8 mouse cellular contexts compared by ENCODE assay signal in genomic region chr9:43104873-43105663, GRCm38 (mm10). TPM values are rescaled to one million over a fixed set of nuclear protein-coding genes. Genes with fewer than 3 reads are reported as not detected.
A peak's percentile ranks its signal among the peaks of the same experiment; 100 is the strongest.
DNase-seq lines count a peak whose midpoint lies in the region; ATAC-seq and TF ChIP-seq lines count a peak whose summit lies in the region.

No protein-coding gene starts in this region.

- DNase-seq in cerebellum, adult 11 months: peak; percentile 48
- DNase-seq in CD8-positive naive resting alpha-beta T cell, adult 2 months (ENCODE audit: low read depth in 2 of 2, low spot score in 2 of 2): peak; percentile 12 to 13
- peak; percentile 72 for DNase-seq in cerebellum, adult 11-12 months
- peak; percentile 54 for DNase-seq in forebrain, postnatal 0 days
- peak; percentile 59 for DNase-seq in induced T-regulatory cell, adult 2 months (ENCODE audit: low read depth)
- peak; percentile 39 for DNase-seq in liver, embryonic 11.5 days (ENCODE audit: low spot score)
- DNase-seq in retina, postnatal 1 day: peak; percentile 31

- peaks cover 2% of the 10 kb centered on the region; the same call in 1 of the 2 replicates for H3K36me3 ChIP-seq in forebrain, postnatal 0 days (ENCODE audit: insufficient read depth)
- no peaks in the 10 kb centered on the region for H3K36me3 ChIP-seq in liver, embryonic 11.5 days (ENCODE audit: control insufficient read depth, insufficient read depth, low read length)

- peak overlapping the region; percentile 94 for H3K4me3 ChIP-seq in forebrain, postnatal 0 days (ENCODE audit: low read depth, low read length)
- peak overlapping the region; percentile 93 for H3K4me3 ChIP-seq in liver, embryonic 11.5 days (ENCODE audit: low read depth, low read length)

- H3K9ac ChIP-seq in forebrain, postnatal 0 days: peak overlapping the region; percentile 80
- peak overlapping the region; percentile 85 for H3K9ac ChIP-seq in liver, embryonic 11.5 days (ENCODE audit: low read depth, low read length)

- H3K27me3 ChIP-seq in forebrain, postnatal 0 days (ENCODE audit: insufficient read depth, low read length): no peaks in the 10 kb centered on the region
- peaks cover 6% of the 10 kb centered on the region for H3K27me3 ChIP-seq in liver, embryonic 11.5 days (replicated peaks; ENCODE audit: control insufficient read depth, insufficient read depth, low read length)

- TF ChIP-seq CTCF in forebrain, postnatal 0 days (IDR thresholded peaks at IDR 0.05; ENCODE audit: low read depth): no peak

- peaks cover 27% of the 10 kb centered on the region for H3K4me1 ChIP-seq in forebrain, postnatal 0 days (ENCODE audit: insufficient read depth)
- peaks cover 19% of the 10 kb centered on the region for H3K4me1 ChIP-seq in liver, embryonic 11.5 days (replicated peaks; ENCODE audit: control insufficient read depth, insufficient read depth, low read length)

- ATAC-seq in cerebellum, adult (ENCODE audit: insufficient number of reproducible peaks, low FRiP score, low TSS enrichment): no peak
- peak; percentile 51; the same call in 1 of the 2 replicates for ATAC-seq in forebrain, postnatal 0 days
- ATAC-seq in liver, embryonic 11.5 days (replicated peaks; ENCODE audit: low FRiP score): peak; percentile 46; the same call in 1 of the 2 replicates

- peak overlapping the region; percentile 91 for H3K27ac ChIP-seq in forebrain, postnatal 0 days (ENCODE audit: low read depth, low read length)
- H3K27ac ChIP-seq in liver, embryonic 11.5 days (ENCODE audit: low read depth, low read length): peak overlapping the region; percentile 82

- WGBS in forebrain, postnatal 0 days: 3% methylated on average over 40 of the region's 40 CpGs
- WGBS in liver, embryonic 11.5 days: under 1% methylated on average over 37 of the region's 40 CpGs

- peak overlapping the region; percentile 86 for H3K4me2 ChIP-seq in forebrain, postnatal 0 days (ENCODE audit: low read depth)
- peak overlapping the region; percentile 86 for H3K4me2 ChIP-seq in liver, embryonic 11.5 days

- no peaks in the 10 kb centered on the region for H3K9me3 ChIP-seq in forebrain, postnatal 0 days (ENCODE audit: low read length)
- H3K9me3 ChIP-seq in liver, embryonic 11.5 days (ENCODE audit: control insufficient read depth, low read length): no peaks in the 10 kb centered on the region

RNA-seq across cellular contexts. Expression of gene Arhgef12, which starts 2.0 kb away (rescaled TPM):
- total RNA-seq in forebrain, postnatal 0 days (2014; rRNA removed): 91.7 and 98.7 TPM in 2 replicates
- polyA plus RNA-seq in forebrain, postnatal 0 days (2015; fragmentation: Nextera tagmentation; extraction: Ambion mirVana): 6.5 and 12.2 TPM in 2 replicates
- 5.7 and 7.0 TPM in 2 replicates for polyA plus RNA-seq in liver, embryonic 11.5 days (2014; fragmentation: Nextera tagmentation; extraction: Ambion mirVana)

RNA-seq across cellular contexts. Expression of gene Tmem136, which starts 11.3 kb away (rescaled TPM):
- total RNA-seq in forebrain, postnatal 0 days (2014; rRNA removed): 6.0 and 6.2 TPM in 2 replicates
- polyA plus RNA-seq in forebrain, postnatal 0 days (2015; fragmentation: Nextera tagmentation; extraction: Ambion mirVana): 6.8 and 7.5 TPM in 2 replicates
- 3.5 and 3.7 TPM in 2 replicates for polyA plus RNA-seq in liver, embryonic 11.5 days (2014; fragmentation: Nextera tagmentation; extraction: Ambion mirVana)

Comparison
In these comparisons a context has a peak if more than half of its experiments do, and no peak if none do; other contexts are left out.
1. DNase-seq: peak in every context shown above with its lines; median percentile 72 in cerebellum, adult 11-12 months; 59 in induced T-regulatory cell, adult 2 months; 54 in forebrain, postnatal 0 days; 48 in cerebellum, adult 11 months; 39 in liver, embryonic 11.5 days; 31 in retina, postnatal 1 day; 12 in CD8-positive naive resting alpha-beta T cell, adult 2 months.